Mouse (Mus musculus) stomach, postnatal 0 days (tissue): Measurements from ENCODE around the gene S100a13.

Source experiments
- CTCF ChIP-seq: IDR thresholded peaks from 2 replicates; pipeline ENCODE4 v1.5.1; 2016; ENCODE audit warnings: antibody characterized with exemption, low read depth, mild to moderate bottlenecking, moderate library complexity
- EP300 ChIP-seq: optimal IDR thresholded peaks from 2 replicates; pipeline ENCODE3; 2016; ENCODE audit warnings: antibody characterized with exemption

GRCm38 (mm10) chr3:90465081-90465685 lies 49.1 kb upstream of the S100a13 start:
- no peak for TF ChIP-seq CTCF
- no peak for TF ChIP-seq EP300
